Mouse (Mus musculus): ENCODE measurements around the gene Unc5b.

Gene Unc5b

DNA sequence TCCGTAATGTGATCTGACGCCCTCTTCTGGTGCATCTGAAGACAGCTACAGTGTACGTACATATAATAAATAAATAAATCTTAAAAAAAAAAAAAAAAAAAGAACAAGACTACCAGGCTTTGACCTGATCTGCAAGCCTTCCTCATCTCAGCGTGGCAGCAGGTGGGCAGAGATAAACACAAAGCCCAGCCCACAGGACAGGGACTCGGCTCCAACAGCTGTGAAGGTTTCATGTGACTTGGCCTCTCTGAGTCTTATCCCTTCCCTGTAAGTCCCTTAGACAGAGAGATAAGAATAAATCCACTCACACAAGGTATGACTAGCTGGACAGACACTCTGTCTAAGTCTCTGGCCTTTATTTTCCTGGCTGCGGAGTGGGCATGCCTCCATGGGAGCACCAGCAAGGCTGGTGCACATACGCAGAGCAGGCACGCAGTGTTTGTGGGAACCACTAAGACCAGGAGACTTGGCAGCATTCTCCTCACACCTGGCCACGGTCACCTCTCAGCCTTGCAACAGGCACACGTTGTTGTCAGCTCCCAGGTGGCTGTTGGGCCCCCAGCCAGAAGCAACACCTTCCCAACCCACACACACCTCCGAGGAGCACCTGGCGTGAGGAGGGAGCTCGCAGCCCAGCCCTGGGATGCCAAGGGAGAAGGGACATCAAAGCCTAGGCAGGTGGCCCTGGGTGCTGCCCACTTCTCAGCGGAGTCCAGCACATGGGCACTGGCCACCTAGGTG lies 33.5 kb downstream of the Unc5b start:
- DNase-seq, result no peak

DNA sequence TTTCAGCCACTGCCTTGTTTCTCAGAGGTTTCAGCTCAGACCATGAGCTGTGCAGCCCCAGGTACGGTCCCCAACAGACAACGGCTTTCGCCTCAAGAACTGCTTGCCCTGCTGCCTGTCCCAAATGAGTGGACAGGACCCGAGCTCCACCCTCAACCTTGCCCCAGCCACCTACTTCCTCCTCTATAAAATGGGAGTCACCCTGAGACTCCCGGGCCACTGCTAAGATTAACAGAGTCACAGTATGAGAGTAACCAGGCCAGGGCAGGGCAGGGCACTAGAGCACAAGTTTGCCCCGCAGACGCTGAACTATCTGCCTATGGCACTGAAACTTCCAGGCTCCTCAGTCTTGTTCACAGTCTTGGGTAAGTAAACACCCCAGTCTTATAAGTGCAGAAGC lies 34.9 kb downstream of the Unc5b start:
- no peak for DNase-seq

DNA sequence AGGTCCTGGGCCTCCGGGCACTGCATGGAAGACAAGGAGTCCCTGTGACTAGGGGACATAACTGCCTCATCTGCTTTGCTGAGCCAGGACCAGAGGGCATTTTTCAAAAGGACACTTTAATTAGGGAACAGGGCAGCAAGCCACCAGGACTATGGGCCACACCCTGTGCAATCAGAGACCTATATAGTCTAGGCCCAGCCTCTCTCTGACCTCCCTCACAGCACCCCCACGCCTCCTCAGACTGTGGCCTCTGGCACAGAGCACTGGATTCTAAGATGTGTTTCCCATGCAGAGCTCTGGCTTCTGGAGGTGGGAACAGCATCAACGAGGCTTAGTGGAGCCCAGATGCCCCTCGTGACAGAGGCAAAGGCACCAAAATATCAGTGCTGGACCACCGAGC lies 35.4 kb downstream of the Unc5b start:
- DNase-seq, result no peak

DNA sequence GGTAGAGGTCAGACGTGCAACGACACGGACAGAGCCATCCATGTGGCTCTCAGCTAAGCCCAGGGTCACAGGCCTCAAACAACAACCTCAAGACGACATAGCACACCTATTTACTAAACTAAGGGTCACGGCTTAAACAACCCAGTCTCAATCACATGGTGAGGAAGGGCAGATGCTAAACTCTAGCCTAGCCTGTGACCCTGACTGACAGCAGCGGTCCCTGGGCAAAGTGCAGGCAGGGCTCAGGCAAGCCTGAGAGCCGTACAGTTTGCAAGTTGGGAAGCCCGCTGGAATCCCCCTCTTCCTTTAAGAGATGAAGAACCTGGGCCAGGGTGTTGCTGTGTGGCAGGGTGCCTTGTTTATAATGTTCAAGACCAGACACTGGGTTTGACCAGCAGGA lies 36.6 kb downstream of the Unc5b start:
- no peak for DNase-seq

DNA sequence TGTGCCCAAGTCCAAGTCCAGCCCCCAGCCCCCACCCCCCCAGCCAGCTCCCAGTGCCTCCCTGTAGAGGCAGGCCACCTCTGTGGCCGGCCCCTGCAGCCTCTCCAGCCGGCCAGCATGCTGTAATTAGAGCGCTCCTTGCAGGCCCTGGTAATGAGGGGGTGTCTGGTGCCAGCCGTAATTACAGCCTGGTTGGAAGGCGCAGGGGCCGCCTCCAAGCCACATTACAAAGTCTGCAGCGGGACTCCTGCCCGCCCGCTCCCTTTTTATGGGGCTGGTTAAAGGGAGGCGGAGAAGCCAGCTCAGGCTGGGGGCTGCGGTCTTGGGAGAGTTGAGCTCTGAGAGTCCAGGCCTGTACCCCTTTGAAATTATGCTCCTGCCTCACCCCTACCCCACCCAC lies 37.0 kb downstream of the Unc5b start:
- DNase-seq, result no peak

DNA sequence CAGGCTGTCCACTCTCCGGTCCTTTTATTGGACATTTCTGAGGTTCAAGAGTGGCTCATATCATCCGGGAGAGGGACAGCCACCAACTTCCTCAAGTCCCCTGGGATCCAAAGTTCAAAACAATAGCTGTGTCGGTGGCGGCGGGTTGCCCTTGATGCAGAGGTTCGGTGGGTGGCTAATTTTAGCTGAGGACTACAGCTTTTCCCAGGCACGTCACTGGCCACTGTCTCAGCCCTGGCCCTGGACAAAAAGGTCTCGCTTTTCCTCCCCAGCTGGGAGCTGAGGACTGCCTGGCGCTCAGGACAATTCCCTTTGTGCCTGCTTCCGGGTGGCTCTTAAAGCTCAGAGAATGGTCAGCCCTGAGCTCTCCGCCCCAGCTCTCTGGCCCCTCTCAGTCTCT lies 38.5 kb downstream of the Unc5b start:
- no peak for DNase-seq

DNA sequence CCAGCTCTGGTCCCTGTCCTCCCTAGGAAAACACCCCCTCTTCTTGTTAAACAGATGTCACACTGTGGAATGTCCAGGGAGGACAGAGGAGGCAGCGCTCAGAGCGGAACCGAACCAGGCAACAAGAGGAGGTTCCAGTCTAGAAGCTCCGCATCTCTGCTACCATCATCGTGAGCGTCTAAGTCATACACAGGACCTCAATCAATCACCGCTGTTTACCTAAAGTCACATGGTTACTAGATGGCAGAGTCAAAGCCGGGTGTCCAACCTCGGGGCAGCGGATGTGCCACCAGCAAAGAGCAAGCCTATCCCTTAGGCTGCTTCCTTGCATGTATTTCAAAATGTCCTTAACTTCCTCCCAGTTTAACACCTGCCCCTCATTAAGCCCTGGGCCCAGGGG lies 39.0 kb downstream of the Unc5b start:
- DNase-seq, result no peak

DNA sequence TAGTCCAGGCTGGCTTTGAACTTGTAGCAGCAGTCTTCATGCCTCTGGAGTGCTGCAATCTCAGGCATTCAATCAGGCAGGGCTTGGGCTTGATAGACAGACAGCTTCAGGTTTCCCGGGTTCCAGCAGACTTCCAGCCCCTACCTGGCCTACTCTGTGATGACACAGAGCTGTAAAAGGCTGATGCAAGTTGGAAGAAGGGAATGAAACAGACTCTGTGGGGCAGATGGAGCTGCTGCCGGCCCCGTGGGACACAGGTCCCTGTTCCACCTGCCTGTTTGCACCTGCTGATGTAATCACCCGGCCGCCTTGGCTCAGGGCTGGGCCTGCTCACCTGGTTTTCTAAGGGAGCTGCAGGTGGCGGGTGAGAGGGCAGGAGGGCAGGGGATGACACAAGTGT lies 40.5 kb downstream of the Unc5b start:
- no peak for DNase-seq

DNA sequence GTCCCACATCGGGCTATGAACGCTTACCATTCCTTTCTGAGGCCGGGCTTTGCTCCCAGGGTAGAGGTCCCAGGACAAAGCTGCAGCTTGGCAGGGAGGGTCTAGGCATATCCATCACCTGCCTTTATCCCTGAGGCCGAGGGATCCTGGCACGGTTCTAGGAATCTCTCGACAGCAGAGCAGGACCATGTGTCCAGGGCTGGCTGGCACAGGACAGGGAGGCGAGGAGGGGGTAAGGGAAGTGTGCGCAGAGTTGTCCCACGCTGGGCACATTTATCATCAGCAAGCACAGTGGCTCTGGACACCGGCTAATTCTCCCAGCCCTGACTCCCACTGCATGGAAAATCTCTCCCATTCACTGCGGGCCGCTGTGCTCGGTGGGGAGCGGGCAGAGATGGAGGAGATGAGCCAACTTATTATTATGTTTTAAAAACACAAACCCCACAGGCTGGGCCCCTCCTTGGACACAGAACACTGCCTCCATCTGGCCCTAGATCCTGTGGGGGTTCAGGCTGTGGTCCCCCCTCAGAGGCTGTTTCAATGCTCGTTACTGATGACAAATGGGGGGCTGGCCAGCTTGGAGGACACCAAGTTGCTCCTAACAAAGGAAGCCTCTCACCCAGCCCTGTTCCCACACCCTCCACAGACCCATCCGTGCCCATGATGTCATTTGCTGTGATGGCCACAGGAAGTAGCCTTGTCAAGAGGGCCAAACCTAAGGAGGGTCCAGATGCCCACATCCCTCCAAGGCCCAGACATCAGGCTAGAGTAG lies 43.9 kb downstream of the Unc5b start:
- no peak for DNase-seq

DNA sequence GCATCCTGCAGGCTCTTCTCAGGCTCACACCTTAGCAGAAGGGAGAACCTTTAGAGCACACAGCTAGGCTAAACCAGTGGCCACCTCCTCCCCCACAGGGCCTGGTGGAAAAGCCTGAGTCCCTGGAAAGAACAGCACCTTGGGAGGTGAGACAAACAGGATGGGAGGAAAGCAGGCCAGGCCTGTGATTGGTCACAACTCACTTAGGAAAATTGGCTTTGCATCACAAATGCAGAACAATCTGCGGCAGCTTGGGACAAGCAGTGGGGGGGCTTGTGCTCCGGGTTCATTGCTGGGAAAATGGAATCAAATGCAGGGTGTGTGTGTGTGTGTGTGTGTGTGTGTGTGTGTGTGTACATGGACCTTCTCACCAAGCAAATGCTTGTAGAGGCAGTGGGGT lies 47.8 kb downstream of the Unc5b start:
- DNase-seq, result no peak

DNA sequence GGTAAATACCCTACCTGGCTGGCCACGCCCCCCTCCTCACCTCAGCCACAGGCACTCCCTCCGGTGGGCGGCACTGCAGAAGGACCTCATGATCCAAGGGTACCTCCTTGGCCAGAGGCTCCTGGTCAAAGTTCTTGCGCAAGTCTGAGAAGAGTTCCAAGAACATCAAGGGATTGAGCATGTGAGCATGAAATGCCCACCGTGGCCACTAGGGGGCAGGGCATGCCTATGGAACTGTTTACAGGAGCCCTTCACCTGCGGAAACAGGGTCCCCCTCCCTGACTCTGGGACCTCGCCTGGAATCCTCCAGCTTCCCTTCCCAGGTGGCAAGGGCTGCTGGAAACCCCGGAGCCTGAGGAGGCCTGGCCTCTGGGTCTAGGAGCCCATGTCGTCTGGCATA lies 51.8 kb downstream of the Unc5b start:
- peak; percentile 63 for DNase-seq

DNA sequence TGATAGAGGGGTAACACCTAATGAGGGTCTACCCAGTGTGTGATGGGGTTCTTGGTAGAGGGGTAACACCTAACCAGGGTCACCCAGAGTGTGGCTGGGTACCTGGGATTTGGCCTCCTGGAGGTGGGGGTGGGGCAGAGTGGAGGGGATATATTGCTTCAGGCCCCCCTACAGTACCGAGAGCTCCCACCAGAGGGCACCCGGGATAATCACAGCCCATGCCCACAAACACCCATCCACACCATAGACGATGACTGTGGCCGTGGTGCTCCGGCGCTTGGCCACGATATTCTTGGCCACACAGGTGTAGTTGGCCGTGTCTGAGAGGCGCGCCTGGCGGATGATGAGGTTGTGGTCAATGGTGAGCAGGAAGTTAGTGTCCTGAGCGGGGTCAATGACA lies 52.8 kb downstream of the Unc5b start:
- no peak for DNase-seq

DNA sequence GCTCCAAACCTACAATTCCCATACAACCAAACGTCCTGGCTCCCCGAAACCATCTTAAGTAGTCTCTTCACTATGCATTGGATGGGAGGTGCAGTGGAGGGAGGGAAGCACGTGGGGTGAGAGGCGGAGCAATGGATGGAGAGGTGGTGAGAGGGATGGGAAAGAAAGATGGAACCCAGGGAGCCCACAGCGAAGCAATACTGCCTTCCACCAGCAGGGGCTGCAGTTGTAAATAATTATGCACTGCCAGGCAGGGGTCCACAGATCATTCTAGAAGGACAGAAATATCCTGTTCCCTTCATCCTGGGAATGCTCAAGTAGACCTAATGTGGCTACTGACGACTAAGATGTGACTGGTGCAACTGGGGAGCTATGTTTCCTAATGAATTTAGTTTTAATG lies 55.9 kb downstream of the Unc5b start:
- no peak for DNase-seq

DNA sequence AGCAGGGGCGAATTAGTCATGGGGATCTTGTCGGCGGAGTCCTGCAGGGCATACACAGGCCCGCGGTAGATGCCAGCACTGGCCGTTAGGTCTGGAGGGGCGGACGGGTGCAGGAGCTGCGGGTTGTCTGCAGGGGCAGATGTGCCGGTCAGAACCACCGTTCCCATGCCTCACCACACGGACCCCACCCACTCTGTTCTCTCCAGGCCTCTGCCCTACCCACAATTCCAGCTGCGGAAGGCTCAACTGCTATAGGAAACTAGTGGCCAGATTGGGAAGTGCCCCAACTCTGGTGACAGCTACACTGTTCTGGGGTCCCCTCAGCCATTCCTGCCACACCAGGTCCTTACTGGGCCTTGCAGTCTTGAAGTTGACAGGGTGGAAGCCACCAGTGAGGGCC lies 56.8 kb downstream of the Unc5b start:
- DNase-seq, result no peak

DNA sequence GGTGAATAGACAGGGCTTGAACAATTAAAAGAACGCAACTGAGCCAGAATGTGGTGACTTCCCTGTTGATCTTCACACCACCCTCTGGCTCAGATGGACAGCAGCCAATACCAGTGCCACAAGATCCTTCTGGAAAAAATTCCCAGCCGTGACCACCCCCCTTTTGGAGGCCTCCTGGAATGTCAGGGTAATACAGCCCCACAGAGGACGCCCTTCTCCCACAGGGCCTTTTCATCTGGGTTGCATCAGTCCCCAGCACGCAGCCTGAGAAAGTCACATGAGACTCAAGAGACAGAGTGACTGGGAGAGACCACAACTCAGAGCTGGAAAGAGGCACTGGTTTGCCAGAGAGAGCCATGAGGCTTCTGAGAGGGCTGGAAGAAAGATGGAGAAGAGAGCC lies 60.5 kb downstream of the Unc5b start:
- no peak for DNase-seq

DNA sequence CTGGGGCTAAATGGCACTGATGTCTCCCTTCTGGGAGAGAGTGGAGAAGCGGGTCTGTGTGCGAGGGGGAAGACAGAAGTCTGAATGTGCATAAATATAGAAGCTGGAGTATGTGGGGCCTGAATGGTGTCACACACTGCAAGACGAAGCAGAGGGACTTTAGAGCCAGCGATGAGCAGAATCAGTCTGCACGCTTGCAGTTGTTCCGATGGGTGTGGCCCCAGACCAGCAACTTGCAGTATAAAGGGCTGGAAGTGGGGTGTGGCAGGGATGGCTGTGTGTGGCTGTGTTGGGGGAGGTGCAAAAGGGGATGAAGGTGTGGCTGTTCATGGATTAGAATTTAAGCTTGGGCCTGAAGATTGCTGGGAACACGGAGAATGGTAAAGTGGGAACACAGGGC lies 62.8 kb downstream of the Unc5b start:
- DNase-seq, result no peak

DNA sequence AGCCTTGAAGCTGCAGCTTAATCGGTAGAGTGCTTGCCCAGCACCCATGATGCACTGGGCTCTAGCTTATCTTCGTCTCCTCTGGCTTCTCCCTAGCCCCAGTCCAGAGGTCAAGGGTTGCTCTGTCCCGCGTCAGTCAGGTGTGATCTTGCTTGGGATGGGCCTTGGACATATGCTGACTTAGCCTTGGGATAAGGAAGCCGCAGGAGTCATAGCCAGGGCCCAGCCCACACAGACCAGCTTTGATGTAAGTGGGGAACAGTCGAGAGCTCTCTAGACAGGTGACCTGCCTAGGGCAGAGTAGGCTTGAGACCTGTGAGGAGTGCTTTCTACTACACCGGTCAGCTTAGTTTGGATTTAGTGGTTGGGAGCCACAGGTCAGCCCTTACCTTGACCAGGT lies 64.0 kb downstream of the Unc5b start:
- no peak for DNase-seq

DNA sequence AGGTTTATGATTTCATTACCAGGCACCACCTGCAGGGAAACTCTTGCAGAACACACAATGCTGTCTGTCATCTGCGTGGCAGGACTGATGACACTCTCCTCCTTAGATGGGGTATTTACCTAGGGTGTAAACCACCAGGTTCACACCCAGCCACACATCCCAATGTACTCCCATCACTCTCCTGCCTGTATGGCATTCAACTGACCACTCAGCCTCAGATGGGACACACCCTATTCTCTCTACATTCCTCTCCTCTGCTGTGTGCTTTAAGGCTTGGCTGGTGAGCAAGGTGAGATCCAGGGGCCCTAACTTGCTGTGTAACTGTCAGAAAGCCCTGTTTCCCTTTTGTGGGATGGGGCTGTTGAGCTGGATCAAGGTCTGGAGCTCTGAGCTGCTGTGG lies 69.3 kb downstream of the Unc5b start:
- no peak for DNase-seq

DNA sequence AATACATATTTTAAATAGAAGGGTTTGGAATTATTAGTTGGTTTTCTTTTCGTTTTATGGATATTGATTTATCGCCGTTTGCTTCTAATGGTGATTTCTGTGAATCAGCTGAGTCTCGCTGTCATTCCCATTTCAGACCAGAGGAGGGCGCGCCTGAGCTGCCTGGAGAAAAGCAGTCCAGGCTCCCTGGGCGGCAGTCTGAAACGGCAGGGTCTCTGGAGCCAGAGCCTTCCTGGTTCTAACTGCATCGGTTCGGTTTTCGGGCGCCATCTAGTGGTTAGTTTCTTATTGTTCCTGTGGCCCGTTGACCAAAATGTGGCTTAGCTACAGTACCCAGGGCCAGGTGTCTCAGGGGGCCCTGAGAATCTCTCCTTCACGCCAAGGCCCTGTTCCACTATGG lies 71.0 kb downstream of the Unc5b start:
- DNase-seq, result peak; percentile 87

DNA sequence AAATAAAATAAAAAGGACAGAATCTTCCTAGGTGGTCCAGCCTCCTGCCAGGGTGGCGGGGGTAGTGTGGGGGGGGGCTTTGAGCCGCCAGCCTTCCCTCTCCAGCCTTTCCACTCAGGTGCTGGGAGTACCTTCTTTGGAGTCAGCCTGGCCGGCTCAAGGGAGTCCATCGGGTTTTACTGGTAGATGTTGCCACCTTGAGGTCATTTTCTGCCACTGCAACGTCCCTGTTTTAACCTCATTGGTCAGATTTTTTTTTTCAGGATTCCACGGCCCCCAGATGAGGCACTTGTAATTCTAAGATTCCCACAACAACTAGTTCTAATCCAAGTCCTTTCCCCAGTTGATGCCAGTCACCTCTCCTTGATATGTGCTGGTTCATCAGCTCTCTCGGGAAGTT lies 74.4 kb downstream of the Unc5b start:
- peak; percentile 40 for DNase-seq

DNA sequence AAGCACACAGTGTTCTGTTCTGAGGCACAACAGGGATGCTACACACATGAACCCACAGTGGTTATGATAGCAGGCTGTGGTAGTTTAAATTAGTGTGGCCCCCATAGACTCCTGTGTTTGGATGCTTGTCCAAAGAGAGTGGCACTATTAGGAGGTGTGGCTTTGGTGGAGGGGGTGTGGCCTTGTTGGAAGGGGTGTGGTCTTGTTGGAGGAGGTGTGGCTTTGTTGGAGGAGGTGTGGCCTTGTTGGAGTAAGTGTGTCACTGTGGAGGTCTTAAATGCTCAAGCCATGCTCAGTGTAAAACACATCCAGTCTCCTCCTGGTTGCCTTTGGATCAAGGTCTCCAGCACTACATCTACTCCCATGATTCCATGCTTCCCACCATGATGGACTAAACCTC lies 75.2 kb downstream of the Unc5b start:
- no peak for DNase-seq

DNA sequence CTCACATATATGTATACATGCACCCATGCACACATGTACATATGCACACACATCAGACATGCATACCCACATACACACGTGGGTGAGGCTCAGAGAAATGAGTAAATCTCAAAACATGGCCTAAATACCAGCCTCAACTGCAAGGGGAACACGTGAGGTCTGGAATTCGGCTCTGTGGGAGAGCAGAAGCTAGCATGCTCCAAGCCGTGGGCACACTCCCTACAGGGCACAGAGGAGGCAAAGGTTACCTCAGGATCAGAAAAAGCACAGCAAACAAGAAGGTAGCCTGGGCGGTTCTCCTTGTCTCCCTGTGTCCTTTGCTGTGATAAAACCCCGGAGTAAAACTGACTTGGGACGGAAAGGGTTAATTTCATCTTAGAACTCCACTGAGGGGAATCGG lies 77.4 kb downstream of the Unc5b start:
- DNase-seq, result no peak

DNA sequence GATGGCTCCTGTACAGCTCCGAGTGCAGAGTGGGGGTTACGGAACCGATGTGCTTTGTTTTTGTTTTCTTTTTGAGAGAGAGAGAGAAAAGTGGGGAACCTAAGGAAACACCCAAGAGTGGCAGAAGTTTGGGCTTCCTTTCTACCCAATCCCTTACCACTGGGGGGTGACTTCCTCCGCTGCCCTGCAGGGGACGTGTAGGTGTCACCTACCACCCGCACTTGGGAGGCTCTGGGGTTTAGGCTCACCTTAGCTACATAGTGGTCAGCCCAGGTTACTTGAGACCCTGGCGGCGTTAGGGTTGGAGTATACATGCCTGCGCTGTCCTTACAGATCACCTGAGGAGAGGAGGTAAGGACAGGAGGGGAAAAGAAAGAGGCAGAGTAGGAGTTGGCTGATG lies 78.1 kb downstream of the Unc5b start:
- no peak for DNase-seq

DNA sequence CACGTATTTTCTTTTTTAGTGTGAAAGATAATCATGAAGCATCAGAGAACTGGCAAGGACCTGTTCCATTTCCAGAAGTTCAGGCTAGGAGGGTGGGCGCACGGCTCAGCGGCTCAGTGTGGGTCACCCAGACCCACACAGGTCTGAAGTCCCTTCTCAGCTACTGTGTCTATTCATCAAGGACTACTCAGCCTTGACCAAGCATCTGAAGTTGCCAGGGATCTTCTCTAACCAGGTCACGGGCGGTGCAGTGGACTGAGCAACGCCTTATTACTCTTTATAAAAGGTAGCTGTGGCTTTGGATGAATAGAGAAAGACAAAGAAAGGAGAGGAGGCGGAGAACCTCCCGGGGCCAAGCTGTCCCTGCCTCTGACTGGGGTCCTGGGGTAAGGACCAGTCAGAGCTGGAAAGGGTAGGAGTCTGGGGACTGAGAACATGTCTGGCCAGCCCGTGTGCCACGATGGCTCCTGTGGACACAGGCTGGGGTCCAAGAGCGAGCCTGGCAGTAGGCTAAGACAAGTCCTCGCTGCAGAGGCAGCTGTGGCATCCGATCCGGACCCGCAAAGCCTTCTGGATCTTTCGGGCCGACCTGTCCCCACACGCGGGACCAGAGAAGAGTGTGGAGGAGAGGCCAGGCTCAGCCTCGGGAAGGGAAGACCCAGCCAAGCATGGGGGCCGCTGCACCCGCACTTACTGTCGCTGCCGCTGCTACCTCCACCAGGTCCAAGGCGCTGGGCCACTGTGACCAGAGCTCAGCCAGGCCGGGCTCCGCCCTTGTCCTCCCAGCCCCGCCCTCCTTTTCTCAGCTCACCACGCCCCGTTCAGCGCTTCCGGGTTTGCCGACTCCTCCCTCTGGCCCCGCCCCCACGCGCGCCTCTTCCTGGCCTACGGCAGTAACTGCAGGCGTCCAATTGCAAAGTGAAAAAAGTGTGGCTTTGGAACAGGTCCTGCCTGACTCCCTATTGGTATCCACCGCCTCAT lies 79.1 kb downstream of the Unc5b start, which contains the start of gene Slc29a3:
Gene Slc29a3, minus strand, starts transcription at position 755 of the 981 bp plus-strand sequence.
- DNase-seq, result peak; percentile 93

Data from right cerebral cortex, postnatal 25 days (tissue).